Mouse (Mus musculus): Measurements from ENCODE around the gene Nsun2. TPM values are rescaled to one million over a fixed set of nuclear protein-coding genes. Genes with fewer than 3 reads are reported as not detected.

Gene Nsun2
- polyA plus RNA-seq, 1 experiment = 63.7 TPM

DNA sequence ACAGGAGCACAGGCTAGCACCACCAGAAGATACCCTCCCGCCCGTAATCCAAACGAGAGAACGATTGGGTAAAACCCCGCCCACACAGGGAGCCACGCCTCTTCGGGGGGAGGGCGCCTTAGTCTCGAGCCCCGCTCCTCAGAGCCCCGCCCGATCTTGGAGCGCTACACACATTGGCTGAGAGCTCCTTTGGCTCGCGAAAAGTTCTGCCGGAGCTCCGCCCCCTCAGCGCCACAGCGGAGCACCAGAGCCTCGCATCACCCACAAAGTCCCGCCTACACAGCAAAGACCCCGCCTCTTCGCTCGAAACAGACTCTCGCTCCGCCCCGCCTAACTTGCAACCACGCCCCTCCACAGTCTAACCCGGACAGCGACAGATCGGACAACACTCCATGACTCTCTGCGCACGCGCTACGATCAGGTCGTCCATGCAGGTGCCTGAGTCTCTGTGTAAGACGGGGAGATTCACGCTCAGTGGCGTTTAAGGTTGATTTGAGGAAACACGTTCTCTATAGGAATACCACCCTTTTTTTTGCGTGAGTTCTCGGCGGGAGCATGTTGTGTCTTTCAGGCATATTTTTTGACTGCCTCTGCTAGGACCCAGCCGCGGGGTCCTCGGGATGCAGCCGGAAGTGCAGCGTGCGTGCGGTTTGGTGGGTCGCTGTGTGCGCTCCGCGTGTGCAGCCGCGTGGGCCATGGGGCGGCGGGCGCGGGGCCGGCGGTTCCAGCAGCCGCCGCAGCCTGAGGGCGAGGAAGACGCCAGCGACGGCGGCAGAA lies 78.0 kb downstream of the Nsun2 start, which contains the start of gene Srd5a1:
TSS of gene Srd5a1 (minus strand) at position 45 of the 777 bp plus-strand sequence.
- TF ChIP-seq POLR2A (IDR thresholded peaks at IDR 0.05; ENCODE audit: extremely low read depth, insufficient read depth, low read length) (0 out of 2 replicates have a peak, but pooled peaks have one; percentile 41), CTCF (IDR thresholded peaks at IDR 0.05; ENCODE audit: extremely low read depth, insufficient read depth, low read length) (no peak)
- Histone ChIP-seq H3K4me1 (ENCODE audit: control insufficient read depth, insufficient read depth, low read length) (0 out of 2 replicates have a peak, but pooled peaks cover 2% of the 10 kb centered on the region), H3K4me3 (ENCODE audit: insufficient read depth, low read length) (peak within 1 kb of the TSS; percentile 59), H3K27ac (ENCODE audit: insufficient read depth, low read length) (peak within 1 kb of the TSS; percentile 79)

DNA sequence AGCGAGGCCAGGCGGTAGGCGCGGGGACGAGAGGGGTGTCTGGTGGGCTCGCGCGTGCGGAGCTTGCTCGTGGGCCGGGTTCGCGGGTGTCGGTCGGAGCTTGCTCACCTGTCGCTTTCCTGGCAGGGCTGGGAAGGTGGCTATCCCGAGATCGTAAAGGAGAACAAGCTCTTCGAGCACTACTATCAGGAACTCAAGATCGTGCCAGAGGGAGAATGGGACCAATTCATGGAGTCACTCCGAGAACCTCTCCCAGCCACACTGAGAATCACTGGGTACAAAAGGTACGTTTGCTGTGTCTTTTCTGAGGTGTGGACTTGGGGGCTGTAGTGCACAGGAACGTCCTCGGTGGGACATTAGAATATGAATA lies 78.6 kb downstream of the Nsun2 start:
- Histone ChIP-seq H3K4me1 (ENCODE audit: control insufficient read depth, insufficient read depth, low read length) (0 out of 2 replicates have a peak, but pooled peaks cover 2% of the 10 kb centered on the region), H3K4me3 (ENCODE audit: insufficient read depth, low read length) (peak overlapping the region; percentile 59), H3K27ac (ENCODE audit: insufficient read depth, low read length) (no peak overlapping the region)
- TF ChIP-seq POLR2A (IDR thresholded peaks at IDR 0.05; ENCODE audit: extremely low read depth, insufficient read depth, low read length) = no peak
- TF ChIP-seq CTCF (IDR thresholded peaks at IDR 0.05; ENCODE audit: extremely low read depth, insufficient read depth, low read length) = no peak

DNA sequence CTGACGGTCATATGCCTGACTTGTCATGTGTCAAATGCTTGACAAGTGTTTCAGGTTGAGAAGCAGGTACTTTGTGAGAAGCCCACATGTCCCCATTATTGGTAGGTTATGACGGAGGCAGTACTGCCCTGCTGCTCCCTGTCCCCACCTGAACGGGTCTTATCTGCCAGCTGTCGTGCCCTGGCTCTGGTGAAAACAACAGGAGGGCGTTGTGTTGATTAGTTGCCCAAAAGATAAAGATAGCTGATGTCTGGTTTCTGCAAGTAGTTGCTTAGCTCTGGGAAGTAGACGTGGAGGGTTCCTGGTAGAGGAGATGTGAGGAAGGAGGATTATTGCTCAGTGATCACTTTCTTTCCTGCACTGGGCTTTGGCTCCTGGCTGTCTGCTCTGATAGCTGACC lies 83.2 kb downstream of the Nsun2 start:
- TF ChIP-seq POLR2A (IDR thresholded peaks at IDR 0.05; ENCODE audit: extremely low read depth, insufficient read depth, low read length) (no peak), CTCF (IDR thresholded peaks at IDR 0.05; ENCODE audit: extremely low read depth, insufficient read depth, low read length) (no peak)
- Histone ChIP-seq H3K4me3 (ENCODE audit: insufficient read depth, low read length) (no peak overlapping the region), H3K27ac (ENCODE audit: insufficient read depth, low read length) (no peak overlapping the region), H3K4me1 (ENCODE audit: control insufficient read depth, insufficient read depth, low read length) (no peaks in the 10 kb centered on the region)

DNA sequence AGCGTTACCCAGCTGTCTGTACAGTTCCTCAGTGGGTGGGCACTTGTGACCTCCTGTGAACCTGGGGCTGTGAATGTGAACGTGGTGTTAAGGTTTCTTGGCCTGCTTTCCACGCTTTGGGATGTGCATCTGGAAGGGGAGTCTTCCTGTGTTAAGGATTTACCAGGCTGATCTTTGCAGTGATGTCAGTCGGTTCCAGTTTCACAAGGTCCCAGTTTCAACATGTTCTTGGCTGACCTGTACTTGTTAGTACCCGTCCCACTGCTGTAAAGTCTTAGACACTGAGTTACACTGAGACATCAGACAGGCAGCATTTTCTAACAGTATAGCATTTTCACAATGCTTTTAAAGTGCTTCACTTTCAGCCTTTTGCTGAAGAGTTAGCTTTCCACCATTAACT lies 90.3 kb downstream of the Nsun2 start:
- TF ChIP-seq CTCF (IDR thresholded peaks at IDR 0.05; ENCODE audit: extremely low read depth, insufficient read depth, low read length) (no peak), POLR2A (IDR thresholded peaks at IDR 0.05; ENCODE audit: extremely low read depth, insufficient read depth, low read length) (no peak)
- Histone ChIP-seq H3K27ac (ENCODE audit: insufficient read depth, low read length) (no peak overlapping the region), H3K4me3 (ENCODE audit: insufficient read depth, low read length) (no peak overlapping the region), H3K4me1 (ENCODE audit: control insufficient read depth, insufficient read depth, low read length) (no peaks in the 10 kb centered on the region)

DNA sequence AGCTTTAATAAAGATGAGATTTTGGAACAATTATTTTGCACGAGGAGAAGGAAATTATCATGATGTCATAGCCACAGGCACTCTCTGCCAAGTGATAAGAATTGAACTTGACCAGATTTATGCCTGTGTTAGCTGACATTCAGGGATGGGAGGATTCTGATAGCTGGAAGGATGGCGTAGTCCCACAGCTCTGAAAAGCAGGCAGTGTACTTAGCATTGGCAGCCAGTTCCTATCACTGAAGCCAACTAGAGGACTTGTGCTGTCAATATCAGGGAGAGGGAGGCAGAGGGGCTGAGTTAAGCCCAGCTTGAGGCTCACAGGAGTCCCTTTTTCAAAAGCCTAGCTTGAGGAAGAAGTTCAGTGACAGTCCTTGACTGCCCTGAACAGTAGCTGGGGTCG lies 91.0 kb downstream of the Nsun2 start:
- Histone ChIP-seq H3K4me1 (ENCODE audit: control insufficient read depth, insufficient read depth, low read length) (no peaks in the 10 kb centered on the region), H3K27ac (ENCODE audit: insufficient read depth, low read length) (no peak overlapping the region), H3K4me3 (ENCODE audit: insufficient read depth, low read length) (no peak overlapping the region)
- no peak for TF ChIP-seq POLR2A (IDR thresholded peaks at IDR 0.05; ENCODE audit: extremely low read depth, insufficient read depth, low read length)
- no peak for TF ChIP-seq CTCF (IDR thresholded peaks at IDR 0.05; ENCODE audit: extremely low read depth, insufficient read depth, low read length)

DNA sequence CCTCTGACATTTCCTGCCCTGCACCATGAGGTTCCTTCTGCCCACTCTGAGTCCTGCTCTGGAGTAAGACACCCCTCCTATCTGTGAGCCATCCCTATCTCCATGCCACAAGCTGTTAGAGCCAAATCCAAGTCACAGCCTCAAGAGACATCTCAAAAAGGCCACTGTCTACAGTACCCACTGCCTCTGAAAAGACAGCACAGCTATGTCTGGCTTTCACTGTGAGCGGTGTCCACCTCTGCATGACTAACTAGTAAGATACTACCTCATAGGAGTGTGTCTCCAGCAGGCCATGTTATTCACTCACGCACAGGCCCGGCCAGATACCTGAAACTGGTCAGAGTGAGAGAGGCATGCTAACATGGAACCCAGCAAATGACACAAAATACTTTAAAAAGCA lies 94.4 kb downstream of the Nsun2 start:
- no peak overlapping the region for H3K27ac ChIP-seq (ENCODE audit: insufficient read depth, low read length)
- no peaks in the 10 kb centered on the region for H3K4me1 ChIP-seq (ENCODE audit: control insufficient read depth, insufficient read depth, low read length)
- H3K4me3 ChIP-seq (ENCODE audit: insufficient read depth, low read length) = no peak overlapping the region
- no peak for TF ChIP-seq CTCF (IDR thresholded peaks at IDR 0.05; ENCODE audit: extremely low read depth, insufficient read depth, low read length)
- no peak for TF ChIP-seq POLR2A (IDR thresholded peaks at IDR 0.05; ENCODE audit: extremely low read depth, insufficient read depth, low read length)

DNA sequence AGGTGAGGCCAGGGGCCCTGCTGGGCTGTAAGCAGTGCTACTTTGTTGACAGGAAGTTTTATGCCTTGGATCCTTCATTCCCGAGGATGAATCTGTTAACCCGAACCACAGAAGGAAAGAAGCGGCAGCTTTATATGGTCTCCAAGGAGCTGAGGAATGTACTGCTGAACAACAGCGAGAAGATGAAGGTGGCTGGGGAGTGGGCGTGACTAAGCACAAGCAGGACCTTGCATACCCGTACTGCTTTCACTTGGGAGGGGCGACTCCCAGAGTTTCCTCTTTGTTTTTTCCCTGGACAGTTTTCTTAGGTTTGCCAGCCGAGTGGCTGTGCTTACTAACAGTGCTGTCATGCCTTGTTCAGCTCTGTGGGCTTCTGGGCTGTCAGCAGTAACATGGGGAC lies 97.0 kb downstream of the Nsun2 start:
- TF ChIP-seq CTCF (IDR thresholded peaks at IDR 0.05; ENCODE audit: extremely low read depth, insufficient read depth, low read length) = no peak
- TF ChIP-seq POLR2A (IDR thresholded peaks at IDR 0.05; ENCODE audit: extremely low read depth, insufficient read depth, low read length) = no peak
- H3K4me1 ChIP-seq (ENCODE audit: control insufficient read depth, insufficient read depth, low read length) = no peaks in the 10 kb centered on the region
- no peak overlapping the region for H3K27ac ChIP-seq (ENCODE audit: insufficient read depth, low read length)
- H3K4me3 ChIP-seq (ENCODE audit: insufficient read depth, low read length) = no peak overlapping the region

DNA sequence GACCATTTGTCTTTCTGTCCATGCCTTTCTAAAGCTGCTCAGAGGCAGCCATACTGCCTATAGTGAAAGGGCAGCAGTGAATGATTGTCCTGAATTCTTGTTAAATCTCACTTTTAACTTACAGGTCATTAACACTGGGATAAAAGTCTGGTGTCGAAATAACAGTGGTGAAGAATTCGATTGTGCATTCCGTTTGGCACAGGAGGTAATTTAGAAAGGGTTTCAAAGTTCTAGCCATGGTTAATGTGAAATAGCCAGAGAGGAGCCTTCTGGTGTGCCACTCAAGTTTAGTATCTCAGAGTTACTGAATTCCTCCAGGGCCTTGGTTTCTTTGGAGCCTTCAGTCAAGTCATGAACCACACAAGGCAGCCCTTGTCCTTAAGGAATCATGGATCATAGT lies 97.6 kb downstream of the Nsun2 start:
- TF ChIP-seq POLR2A (IDR thresholded peaks at IDR 0.05; ENCODE audit: extremely low read depth, insufficient read depth, low read length) (no peak), CTCF (IDR thresholded peaks at IDR 0.05; ENCODE audit: extremely low read depth, insufficient read depth, low read length) (no peak)
- Histone ChIP-seq H3K4me3 (ENCODE audit: insufficient read depth, low read length) (no peak overlapping the region), H3K27ac (ENCODE audit: insufficient read depth, low read length) (no peak overlapping the region), H3K4me1 (ENCODE audit: control insufficient read depth, insufficient read depth, low read length) (no peaks in the 10 kb centered on the region)

DNA sequence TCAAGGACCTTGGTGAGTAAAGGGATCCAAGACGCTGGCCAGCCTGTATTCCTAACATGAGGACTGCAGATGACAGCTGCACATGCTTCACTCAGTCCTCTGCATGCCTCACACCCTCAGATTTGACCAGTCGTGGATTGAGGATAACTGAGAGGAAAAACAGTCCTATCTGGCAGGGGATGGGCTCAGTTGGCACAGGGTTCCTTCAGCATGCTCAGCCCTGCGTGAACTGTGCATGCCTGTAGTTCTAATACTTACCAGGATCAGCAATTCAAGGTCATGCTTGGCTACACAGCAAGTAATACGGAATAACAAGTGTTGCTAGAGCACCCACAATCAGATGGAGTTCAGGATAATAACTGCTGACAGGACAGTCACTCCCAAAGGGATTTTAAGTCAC lies 98.1 kb downstream of the Nsun2 start:
- Histone ChIP-seq H3K4me1 (ENCODE audit: control insufficient read depth, insufficient read depth, low read length) (no peaks in the 10 kb centered on the region), H3K27ac (ENCODE audit: insufficient read depth, low read length) (no peak overlapping the region), H3K4me3 (ENCODE audit: insufficient read depth, low read length) (no peak overlapping the region)
- TF ChIP-seq CTCF (IDR thresholded peaks at IDR 0.05; ENCODE audit: extremely low read depth, insufficient read depth, low read length) = no peak
- TF ChIP-seq POLR2A (IDR thresholded peaks at IDR 0.05; ENCODE audit: extremely low read depth, insufficient read depth, low read length) = no peak

DNA sequence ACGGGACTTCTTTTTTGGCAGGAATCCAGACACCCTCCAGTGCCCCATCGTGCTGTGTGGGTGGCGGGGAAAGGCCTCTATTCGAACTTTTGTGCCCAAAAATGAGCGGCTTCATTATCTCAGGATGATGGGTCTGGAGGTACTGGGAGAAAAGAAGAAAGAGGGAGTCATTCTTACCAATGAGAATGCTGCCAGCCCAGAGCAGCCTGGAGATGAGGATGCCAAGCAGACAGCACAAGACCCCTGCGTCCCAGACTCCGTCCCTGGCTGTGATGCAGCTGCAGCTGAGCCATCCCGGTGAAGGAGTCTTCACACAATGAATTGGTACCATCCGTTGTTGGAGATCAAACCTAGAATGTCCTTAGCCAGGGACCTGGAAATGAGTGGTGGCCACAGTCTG lies 100.0 kb downstream of the Nsun2 start:
- TF ChIP-seq POLR2A (IDR thresholded peaks at IDR 0.05; ENCODE audit: extremely low read depth, insufficient read depth, low read length) (no peak), CTCF (IDR thresholded peaks at IDR 0.05; ENCODE audit: extremely low read depth, insufficient read depth, low read length) (no peak)
- Histone ChIP-seq H3K4me3 (ENCODE audit: insufficient read depth, low read length) (no peak overlapping the region), H3K27ac (ENCODE audit: insufficient read depth, low read length) (no peak overlapping the region), H3K4me1 (ENCODE audit: control insufficient read depth, insufficient read depth, low read length) (no peaks in the 10 kb centered on the region)

All from cortical plate, adult 2 months (tissue).